Mouse (Mus musculus): ENCODE data around the gene Padi4. TPM values are rescaled to one million over a fixed set of nuclear protein-coding genes. Genes with fewer than 3 reads are reported as not detected.

Padi4 gene
- polyA plus RNA-seq, 1 experiment from 2014 or later: 0.30 TPM

- Histone ChIP-seq H3K4me2 (no peak overlapping the region), H3K27ac (no peak overlapping the region), H3K36me3 (ENCODE audit: poor library complexity, severe bottlenecking) (peaks cover 98% of the 10 kb centered on the region), H3K9ac (no peak overlapping the region), H3K4me1 (peaks cover 56% of the 10 kb centered on the region), H3K9me3 (replicated peaks) (no peaks in the 10 kb centered on the region), H3K27me3 (no peaks in the 10 kb centered on the region), H3K4me3 (no peak overlapping the region)
- ATAC-seq: no peak
- WGBS: 79% methylated on average over 10 of the region's 10 CpGs
These were observed 64.4 kb downstream of the Padi4 start for GRCm38 (mm10) chr4:140709617-140710016.

- Histone ChIP-seq H3K27me3 (no peaks in the 10 kb centered on the region), H3K36me3 (ENCODE audit: poor library complexity, severe bottlenecking) (peaks cover 98% of the 10 kb centered on the region)
These were observed 64.9 kb downstream of the Padi4 start for GRCm38 (mm10) chr4:140709111-140709510.

GRCm38 (mm10) chr4:140708297-140708927, 65.6 kb downstream of the Padi4 start:
- no peak for ATAC-seq
- 87% methylated on average over 18 of the region's 18 CpGs for WGBS
- Histone ChIP-seq H3K9me3 (replicated peaks) (no peaks in the 10 kb centered on the region), H3K9ac (no peak overlapping the region), H3K4me2 (no peak overlapping the region), H3K27ac (no peak overlapping the region), H3K4me1 (peaks cover 56% of the 10 kb centered on the region), H3K4me3 (no peak overlapping the region), H3K36me3 (ENCODE audit: poor library complexity, severe bottlenecking) (peaks cover 94% of the 10 kb centered on the region), H3K27me3 (no peaks in the 10 kb centered on the region)

More at GRCm38 (mm10) chr4:140709111-140709510, 64.9 kb downstream of the Padi4 start:
- no peak overlapping the region for H3K4me3 ChIP-seq
- H3K9me3 ChIP-seq (replicated peaks): no peaks in the 10 kb centered on the region
- no peak overlapping the region for H3K27ac ChIP-seq
- no peak overlapping the region for H3K9ac ChIP-seq
- H3K4me1 ChIP-seq: peaks cover 56% of the 10 kb centered on the region
- ATAC-seq: no peak
- 80% methylated on average over 7 of the region's 7 CpGs for WGBS
- H3K4me2 ChIP-seq: no peak overlapping the region

GRCm38 (mm10) chr4:140707615-140708014, 66.4 kb downstream of the Padi4 start:
- H3K4me3 ChIP-seq: no peak overlapping the region
- peaks cover 86% of the 10 kb centered on the region for H3K36me3 ChIP-seq (ENCODE audit: poor library complexity, severe bottlenecking)
- no peak for ATAC-seq
- no peak overlapping the region for H3K4me2 ChIP-seq
- H3K9me3 ChIP-seq (replicated peaks): no peaks in the 10 kb centered on the region
- no peak overlapping the region for H3K27ac ChIP-seq
- peak overlapping the region; percentile 45 for H3K9ac ChIP-seq
- peaks cover 54% of the 10 kb centered on the region for H3K4me1 ChIP-seq
- H3K27me3 ChIP-seq: no peaks in the 10 kb centered on the region
- 81% methylated on average over 4 of the region's 4 CpGs for WGBS

GRCm38 (mm10) chr4:140704166-140704565, 69.9 kb downstream of the Padi4 start:
- H3K4me3 ChIP-seq: peak overlapping the region; percentile 73
- peak overlapping the region; percentile 96 for H3K27ac ChIP-seq
- 32% methylated on average over 4 of the region's 4 CpGs for WGBS
- H3K9me3 ChIP-seq (replicated peaks): no peaks in the 10 kb centered on the region
- H3K4me2 ChIP-seq: peak overlapping the region; percentile 91
- H3K36me3 ChIP-seq (ENCODE audit: poor library complexity, severe bottlenecking): peaks cover 51% of the 10 kb centered on the region
- no peak for ATAC-seq
- peaks cover 72% of the 10 kb centered on the region for H3K4me1 ChIP-seq
- peaks cover 14% of the 10 kb centered on the region for H3K27me3 ChIP-seq
- H3K9ac ChIP-seq: peak overlapping the region; percentile 88

- peak overlapping the region; percentile 91 for H3K4me2 ChIP-seq
- 1% methylated on average over 8 of the region's 8 CpGs for WGBS
- peak overlapping the region; percentile 88 for H3K9ac ChIP-seq
- no peak; the same call in 1 of the 2 replicates for ATAC-seq
- no peaks in the 10 kb centered on the region for H3K9me3 ChIP-seq (replicated peaks)
- peak overlapping the region; percentile 96 for H3K27ac ChIP-seq
- peaks cover 70% of the 10 kb centered on the region for H3K4me1 ChIP-seq
- H3K27me3 ChIP-seq: peaks cover 19% of the 10 kb centered on the region
- peaks cover 46% of the 10 kb centered on the region for H3K36me3 ChIP-seq (ENCODE audit: poor library complexity, severe bottlenecking)
- peak overlapping the region; percentile 73 for H3K4me3 ChIP-seq
These were observed 70.4 kb downstream of the Padi4 start for GRCm38 (mm10) chr4:140703636-140704035.

GRCm38 (mm10) chr4:140702611-140703327, 71.3 kb downstream of the Padi4 start:
- WGBS: under 1% methylated on average over 17 of the region's 68 CpGs
- Histone ChIP-seq H3K36me3 (ENCODE audit: poor library complexity, severe bottlenecking) (peaks cover 37% of the 10 kb centered on the region), H3K4me1 (peaks cover 63% of the 10 kb centered on the region), H3K4me3 (peak overlapping the region; percentile 73), H3K9me3 (replicated peaks) (no peaks in the 10 kb centered on the region), H3K27me3 (peaks cover 28% of the 10 kb centered on the region), H3K27ac (peak overlapping the region; percentile 96), H3K4me2 (peak overlapping the region; percentile 91), H3K9ac (peak overlapping the region; percentile 88)
- ATAC-seq: peak; percentile 74

GRCm38 (mm10) chr4:140701716-140702561, 72.1 kb downstream of the Padi4 start:
- Histone ChIP-seq H3K4me2 (peak overlapping the region; percentile 91), H3K36me3 (ENCODE audit: poor library complexity, severe bottlenecking) (peaks cover 29% of the 10 kb centered on the region), H3K4me3 (peak overlapping the region; percentile 73), H3K27me3 (peaks cover 28% of the 10 kb centered on the region), H3K9ac (peak overlapping the region; percentile 88), H3K4me1 (peaks cover 55% of the 10 kb centered on the region), H3K27ac (peak overlapping the region; percentile 96), H3K9me3 (replicated peaks) (no peaks in the 10 kb centered on the region)
- WGBS: under 1% methylated on average over 50 of the region's 107 CpGs
- ATAC-seq: peak; percentile 30

- Histone ChIP-seq H3K4me2 (peak overlapping the region; percentile 91), H3K9me3 (replicated peaks) (no peaks in the 10 kb centered on the region), H3K27me3 (peaks cover 28% of the 10 kb centered on the region), H3K9ac (peak overlapping the region; percentile 88), H3K27ac (peak overlapping the region; percentile 96), H3K36me3 (ENCODE audit: poor library complexity, severe bottlenecking) (peaks cover 21% of the 10 kb centered on the region), H3K4me3 (peak overlapping the region; percentile 73), H3K4me1 (peaks cover 49% of the 10 kb centered on the region)
- 1% methylated on average over 47 of the region's 61 CpGs for WGBS
- ATAC-seq: peak; percentile 75
These were observed 72.9 kb downstream of the Padi4 start for GRCm38 (mm10) chr4:140701049-140701715.

- no peak for ATAC-seq
- 7% methylated on average over 20 of the region's 20 CpGs for WGBS
- Histone ChIP-seq H3K36me3 (ENCODE audit: poor library complexity, severe bottlenecking) (peaks cover 14% of the 10 kb centered on the region), H3K9me3 (replicated peaks) (no peaks in the 10 kb centered on the region), H3K27me3 (peaks cover 28% of the 10 kb centered on the region), H3K9ac (peak within 1 kb of the TSS; percentile 88), H3K4me2 (peak within 1 kb of the TSS; percentile 91), H3K4me1 (peaks cover 44% of the 10 kb centered on the region), H3K4me3 (peak within 1 kb of the TSS; percentile 73), H3K27ac (peak within 1 kb of the TSS; percentile 96)
These were observed 73.6 kb downstream of the Padi4 start, which contains the start of gene Rcc2 for GRCm38 (mm10) chr4:140700269-140701018. Gene Rcc2, plus strand, starts transcription at chr4:140700541.

Measured in forebrain, embryonic 13.5 days (tissue).